Mouse (Mus musculus) cerebellum, adult 8-10 months (tissue): Measurements from ENCODE around the gene Cep131.

Experiments
- DNase-seq: peaks from one replicate; pipeline ENCODE4 v3.0.0; 2022

The Cep131 gene

DNA sequence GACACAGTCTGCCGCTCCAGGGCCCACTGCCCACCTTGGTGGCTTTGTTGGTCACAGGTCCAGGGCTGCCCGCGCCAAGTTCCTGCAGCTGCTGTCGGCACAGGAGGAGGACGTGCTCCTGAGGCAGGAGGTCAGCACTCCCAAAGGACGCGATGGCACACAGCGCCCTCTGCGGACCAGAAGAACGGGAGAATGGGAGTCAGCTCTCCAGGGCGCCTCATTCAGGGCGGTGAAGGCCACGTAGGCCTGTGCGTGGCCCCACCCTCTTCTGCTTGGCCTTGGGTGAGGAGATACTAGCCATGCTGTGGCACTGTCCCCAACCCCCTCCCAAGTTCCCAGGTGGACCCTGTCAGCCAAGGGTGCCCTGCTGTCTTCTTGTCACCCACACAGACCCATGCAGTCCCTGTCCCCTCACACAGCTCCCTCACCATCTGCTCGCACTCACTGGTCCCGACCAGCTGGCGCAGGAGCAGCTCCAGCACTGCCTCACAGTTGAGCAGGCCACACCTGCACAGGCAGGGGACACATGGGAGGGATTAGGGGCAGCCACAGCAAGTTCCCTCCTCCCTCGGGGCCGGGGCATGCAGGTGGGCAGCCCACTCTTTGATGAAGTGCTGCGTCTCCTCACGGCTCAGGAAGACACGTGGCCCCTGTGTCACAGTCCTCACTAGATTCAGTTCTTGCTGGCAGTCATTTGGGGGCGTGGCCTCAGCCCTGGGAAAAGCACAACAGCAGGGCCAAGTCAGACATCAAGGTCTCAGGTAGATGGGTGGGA lies 6.4 kb upstream of the Cep131 start:
- no peak for DNase-seq

DNA sequence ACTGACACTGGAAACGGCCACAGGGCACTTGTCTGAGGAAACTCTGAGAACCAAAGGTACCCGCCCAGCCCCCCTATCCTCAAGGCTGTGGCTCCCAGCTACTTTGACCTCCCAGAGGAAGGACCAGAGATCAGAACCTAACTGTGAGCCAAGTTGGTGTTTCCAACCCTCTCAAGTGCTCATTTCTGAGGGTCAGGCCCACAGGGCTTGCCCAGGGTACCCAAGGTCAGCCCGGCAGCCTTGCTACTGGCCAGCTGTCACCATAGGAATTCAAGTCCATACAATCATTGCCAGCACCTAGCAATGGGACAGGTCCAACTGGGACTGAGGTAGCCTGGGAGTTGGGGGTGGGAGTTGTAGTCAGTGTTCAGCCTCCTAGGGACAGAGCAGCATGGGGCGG lies 4.0 kb upstream of the Cep131 start:
- no peak for DNase-seq

DNA sequence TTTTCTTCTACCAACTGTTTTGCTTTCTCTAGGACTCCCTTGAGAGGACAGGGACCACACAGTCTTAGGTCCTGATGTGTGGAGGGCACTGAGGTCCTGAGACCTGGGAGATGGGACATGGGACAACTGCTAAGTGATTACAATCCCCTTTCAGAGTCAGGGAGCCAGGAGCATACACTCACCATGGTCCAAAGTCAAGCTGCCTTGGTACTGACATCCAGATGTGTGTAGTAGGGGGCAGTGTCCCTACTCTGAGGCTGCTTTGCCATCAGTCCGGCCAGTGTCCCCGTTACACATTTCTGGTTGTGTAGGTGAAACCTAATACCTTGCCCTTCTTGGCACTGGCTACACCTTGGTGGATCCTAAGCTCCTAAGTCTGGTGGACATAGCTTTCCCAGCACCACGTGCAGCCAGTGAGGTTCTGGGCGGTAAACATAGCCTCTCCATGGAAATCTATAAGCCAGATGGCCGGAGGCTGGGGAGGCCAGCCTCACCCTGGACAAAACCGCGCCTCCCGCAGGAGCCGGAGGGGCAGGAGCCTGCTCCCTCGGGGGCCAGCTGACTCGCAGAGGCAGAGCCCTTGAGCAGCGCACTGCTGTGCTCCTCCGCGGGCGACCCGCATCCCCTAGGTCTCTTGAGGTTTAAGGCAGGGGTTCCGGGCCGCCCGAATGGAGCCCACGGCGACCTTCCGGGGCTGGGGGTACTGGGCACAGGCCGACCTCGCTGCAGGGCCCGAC lies 568 bp downstream of the Cep131 start:
- DNase-seq, result peak; percentile 63

DNA sequence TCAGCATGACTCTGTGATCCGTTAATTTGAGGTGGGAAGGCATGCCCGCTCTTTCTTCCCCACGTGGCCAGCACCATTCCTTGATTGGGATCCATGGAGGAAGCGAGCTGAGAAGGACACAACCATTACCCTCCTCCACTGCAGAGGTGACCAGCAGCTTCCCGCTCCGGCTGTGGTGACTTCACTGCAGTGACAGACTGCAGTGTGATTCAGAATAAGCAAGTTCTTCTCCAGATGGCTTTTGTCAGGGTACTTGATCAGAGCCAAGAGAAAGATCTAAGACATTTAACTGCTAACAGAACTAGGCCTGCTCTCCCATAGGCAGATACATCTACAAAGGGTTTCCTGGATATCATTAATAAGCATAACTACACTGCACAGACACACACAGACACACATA lies 6.3 kb downstream of the Cep131 start:
- DNase-seq, result no peak

DNA sequence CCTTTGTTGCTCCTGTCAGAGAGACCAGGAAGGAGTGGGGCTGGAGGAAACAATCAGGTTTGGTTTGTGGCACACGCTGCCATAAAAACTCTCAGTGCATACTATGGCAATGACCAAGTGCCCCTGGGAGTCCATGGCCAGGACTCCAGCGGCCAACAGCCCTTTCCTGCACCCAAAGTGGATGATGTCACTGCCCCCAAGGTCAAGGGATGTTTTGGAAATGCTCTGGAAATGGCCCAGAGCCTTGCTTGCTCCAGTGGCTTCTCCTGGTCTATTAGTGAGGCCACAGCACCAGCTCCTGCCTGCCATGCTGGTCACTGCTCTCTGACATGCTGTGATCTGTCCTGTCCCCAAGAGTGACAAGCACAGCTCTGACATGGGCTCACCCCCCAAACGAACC lies 10.4 kb downstream of the Cep131 start:
- no peak for DNase-seq

DNA sequence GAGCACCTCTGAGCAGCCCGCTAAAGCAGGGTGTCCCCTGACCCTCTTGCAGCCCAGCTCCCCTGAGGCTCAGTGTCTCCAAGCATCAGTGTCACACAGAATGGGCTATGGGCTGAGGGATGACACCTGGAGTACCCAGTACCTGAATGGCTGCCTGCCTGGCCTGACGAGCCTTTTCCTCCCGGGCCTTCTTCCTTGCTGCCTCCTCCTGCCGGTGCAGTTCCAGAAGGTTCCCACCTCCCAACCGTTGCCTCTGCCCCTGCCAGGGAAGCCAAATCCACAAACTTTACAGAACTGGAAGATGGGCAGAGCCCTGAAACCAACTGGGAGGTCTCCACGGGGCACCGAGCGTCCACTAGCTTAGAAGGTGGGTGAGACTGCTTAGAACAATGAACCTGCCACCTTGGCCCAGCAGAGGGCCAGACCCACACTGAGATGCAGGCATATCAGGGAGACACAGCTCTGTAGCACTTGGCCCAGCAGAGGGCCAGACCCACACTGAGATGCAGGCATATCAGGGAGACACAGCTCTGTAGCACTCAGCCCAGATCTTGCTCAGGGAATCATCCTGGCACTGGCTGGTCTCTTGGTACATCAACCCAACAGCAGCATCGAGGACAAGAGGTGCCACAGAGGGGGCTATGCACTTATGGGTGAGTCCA lies 13.5 kb downstream of the Cep131 start:
- no peak for DNase-seq

DNA sequence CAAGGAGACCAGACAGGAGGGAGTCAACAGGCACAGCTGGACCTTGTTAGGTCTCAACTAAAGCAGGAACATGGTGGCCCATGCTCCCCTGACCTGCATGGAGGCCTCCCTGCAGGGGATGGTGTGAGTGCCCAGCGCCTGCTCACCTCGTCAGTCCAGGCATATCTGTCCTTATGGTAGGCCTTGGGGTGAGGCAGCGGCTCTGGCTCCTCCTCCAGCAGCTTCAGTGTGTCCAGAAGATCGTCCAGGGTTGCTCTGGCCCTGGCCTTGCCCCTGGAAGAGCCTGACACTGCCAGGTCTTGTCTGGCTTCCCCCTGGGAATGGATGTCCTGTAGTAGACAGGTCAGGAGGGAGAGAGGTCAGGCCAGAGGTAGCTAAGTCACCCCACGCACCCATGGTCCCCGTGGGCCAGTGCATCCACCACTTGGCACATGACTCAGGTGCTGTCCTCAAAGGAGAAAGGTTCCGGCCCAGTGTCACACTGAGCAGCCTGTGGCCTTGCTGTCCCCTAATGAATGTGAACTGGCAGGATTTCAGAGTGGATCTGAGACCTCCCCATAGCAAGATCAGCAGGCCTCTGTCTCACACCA lies 14.8 kb downstream of the Cep131 start:
- DNase-seq, result no peak

DNA sequence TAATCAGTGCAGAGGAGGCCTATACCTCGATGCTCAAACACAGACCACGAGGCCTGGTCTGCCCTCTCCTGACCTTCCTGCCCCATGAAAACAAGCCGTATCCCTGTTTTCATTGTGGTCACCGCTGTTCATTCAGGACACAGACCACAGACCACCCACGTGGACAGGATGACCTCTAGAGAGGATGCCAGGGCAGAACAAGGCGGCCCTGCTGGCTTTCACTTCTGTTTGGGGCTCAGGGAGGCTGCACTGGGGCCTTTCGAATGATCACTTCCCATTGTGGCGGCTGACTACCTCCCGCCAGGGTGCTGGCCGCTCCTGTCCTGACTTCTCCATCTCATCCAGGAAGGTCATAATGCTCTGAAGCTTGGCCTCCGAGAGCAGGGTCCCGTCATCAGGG lies 15.6 kb downstream of the Cep131 start:
- DNase-seq, result no peak

- DNase-seq, result no peak
These were observed 16.2 kb downstream of the Cep131 start for GRCm38 (mm10) chr11:120070286-120070930.

DNA sequence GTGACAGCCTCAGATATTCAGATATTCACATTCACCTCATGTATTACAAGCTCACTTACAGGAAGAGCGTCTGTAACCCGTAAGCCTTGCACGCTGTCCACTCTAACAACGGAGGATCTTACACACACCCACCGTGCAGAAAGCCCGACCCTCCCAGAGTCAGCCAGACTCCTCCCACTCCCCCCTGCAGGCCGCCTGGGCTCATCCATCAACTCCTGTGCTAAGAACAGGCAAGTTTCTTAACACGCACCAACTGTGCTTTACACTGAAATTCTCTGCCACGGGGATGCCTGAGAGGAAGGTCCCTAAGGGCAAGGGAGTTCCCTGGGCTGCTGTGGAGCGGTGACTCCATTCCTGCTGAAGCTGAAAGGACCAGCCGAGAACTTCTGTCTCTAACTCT lies 17.4 kb downstream of the Cep131 start:
- no peak for DNase-seq

DNA sequence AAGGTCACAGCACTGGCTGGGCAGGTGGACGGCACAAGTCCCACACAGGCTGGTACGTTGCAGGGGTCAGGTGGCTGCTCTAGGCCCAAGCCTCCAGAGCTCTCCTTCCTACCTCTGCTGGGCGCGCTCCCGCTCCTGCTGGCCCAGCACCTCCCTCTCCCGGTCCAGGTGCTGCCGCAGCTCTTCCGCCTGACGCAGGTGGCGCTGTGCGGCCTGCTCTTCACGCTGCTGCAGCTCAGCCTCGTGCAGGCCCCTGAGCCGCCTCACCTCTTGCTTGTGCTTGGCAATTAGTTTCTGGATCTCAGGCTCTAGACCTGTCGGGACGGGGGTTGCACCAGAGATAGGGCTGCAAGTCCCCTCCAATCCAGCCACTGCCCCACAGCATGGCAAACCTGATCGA lies 18.8 kb downstream of the Cep131 start:
- no peak for DNase-seq

DNA sequence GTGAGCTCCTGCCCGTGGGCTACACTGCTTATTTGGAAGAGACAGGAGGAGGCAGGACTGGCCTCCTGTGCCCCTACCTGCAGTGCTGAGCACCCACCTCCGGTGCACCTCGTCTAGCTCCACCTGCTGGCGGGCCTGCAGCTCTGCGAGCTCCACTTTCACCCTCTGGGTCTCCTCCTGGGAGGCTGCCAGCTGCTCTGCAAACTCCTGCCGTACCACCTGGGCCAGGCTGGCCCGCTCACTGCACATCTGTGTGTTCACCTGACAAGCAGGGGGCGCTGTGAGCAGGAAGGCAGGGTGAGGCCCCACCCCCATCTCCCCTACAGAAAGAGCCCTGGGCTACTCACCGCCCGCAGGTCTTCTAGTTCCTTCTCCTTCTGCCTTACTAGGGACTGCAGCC lies 21.3 kb downstream of the Cep131 start:
- peak; percentile 73 for DNase-seq

DNA sequence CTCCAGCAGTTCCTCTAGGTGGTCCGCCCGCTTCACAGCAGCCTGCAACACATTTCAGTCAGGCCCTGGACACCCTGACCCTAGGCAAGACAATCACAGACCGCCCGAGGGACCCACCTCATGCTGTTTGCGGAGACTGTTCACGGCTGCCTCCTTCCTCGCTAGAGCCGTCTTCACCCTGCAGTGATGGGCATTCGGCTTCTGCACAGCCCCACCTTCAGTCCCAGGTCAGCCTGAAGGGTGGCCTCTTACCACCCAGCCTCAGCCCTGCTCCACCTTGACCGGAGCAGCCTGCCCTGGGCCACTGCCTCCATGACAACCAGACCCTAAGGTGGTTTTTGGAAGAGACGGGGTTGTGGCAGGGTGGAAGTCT lies 22.0 kb downstream of the Cep131 start:
- no peak for DNase-seq

GRCm38 (mm10) chr11:120064006-120064667 lies 22.5 kb downstream of the Cep131 start:
- no peak for DNase-seq

DNA sequence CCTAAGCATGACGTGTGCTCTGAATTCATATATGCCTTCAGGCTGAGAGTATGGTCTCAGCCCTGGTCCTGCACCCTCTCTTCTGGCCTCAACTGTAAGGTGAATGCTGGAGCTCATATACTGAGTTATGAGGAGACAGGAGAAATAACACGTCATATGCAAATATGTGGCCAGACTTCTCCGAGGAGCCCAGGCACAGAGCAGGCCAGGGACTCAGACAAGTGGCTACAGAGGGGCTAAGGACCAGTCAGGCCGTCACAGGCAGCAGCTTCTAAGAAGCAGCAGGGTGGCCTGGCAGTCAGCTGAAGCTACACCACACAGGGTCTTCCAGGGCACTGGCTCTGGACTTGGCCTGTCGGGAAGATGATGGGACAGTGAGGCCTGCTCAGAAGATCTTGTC lies 23.3 kb downstream of the Cep131 start:
- DNase-seq, result no peak

DNA sequence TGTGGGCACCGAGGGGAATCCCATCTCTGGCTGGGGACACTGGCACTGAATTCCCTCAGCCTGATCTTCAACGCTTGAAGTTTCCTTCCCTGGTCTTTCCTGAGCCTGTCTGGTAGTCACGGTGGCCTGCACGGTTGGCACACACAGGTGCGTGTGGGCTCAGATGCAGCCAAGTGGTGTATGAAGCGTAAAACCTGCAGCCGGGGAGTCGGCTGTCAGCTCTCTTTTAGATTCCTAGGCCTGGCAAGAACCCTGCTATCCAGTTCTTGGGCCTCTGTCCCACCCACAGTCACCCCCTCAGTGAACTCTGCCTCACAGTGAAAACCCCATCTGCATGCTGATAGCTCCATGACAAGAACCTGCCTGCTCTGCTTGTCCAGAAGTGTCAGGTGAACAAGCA lies 26.0 kb downstream of the Cep131 start:
- no peak for DNase-seq

DNA sequence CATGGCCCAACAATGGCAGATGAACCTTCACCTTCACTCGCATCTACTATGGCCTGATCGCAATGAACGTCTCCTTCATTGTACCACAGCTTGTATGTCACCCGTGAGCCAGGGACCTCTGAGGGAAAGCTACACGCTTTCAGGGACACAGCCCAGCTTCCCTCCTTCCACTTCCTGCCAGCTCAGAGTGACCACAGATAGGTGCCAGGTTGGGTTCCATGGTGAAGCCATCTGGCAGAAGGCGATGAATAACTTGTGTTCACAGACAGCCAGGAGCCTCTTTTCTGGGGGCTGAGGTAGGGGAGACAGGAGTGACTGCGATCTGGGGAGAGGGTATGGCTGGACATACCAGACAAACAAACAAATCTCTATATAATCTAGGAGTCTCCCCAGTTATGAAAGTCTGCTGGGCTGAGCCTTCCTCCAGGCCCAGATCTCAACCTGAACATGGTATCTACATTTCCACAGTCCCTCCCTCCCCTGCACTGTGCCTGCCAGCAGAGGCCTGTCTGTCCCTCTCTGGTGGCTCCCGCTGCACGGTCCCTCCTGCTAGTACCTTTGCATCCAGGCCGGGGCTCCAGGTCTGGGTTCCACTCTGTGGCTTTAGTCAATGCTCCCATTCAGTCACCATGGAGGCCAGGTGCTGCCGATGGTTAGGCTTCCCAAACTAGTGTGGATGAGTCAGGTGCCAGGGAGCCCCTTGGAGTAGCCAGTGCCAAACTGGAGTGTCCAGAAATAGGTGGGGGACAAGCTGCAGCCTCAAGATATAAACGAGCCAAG lies 30.5 kb downstream of the Cep131 start:
- no peak for DNase-seq

GRCm38 (mm10) chr11:120053846-120054245 lies 32.8 kb downstream of the Cep131 start:
- no peak for DNase-seq

DNA sequence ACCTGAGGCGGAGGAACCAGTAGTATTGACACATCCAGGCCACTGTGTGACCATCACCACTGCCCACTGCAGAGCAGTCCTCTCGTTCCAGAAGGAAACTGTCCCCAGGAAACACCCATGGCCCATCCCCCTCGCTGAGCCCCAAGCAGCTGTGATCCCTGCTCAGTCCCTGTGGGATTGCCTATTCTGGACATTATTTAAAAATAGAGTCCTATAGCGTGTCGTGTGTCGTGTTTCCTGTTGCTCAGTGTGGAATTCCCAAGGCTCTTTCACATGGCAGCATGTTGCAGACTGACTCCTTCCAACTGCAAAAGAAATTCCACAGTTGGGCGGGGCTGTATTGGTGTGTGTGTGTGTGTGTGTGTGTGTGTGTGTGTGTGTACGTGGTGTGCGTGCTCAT lies 34.4 kb downstream of the Cep131 start:
- DNase-seq, result no peak

DNA sequence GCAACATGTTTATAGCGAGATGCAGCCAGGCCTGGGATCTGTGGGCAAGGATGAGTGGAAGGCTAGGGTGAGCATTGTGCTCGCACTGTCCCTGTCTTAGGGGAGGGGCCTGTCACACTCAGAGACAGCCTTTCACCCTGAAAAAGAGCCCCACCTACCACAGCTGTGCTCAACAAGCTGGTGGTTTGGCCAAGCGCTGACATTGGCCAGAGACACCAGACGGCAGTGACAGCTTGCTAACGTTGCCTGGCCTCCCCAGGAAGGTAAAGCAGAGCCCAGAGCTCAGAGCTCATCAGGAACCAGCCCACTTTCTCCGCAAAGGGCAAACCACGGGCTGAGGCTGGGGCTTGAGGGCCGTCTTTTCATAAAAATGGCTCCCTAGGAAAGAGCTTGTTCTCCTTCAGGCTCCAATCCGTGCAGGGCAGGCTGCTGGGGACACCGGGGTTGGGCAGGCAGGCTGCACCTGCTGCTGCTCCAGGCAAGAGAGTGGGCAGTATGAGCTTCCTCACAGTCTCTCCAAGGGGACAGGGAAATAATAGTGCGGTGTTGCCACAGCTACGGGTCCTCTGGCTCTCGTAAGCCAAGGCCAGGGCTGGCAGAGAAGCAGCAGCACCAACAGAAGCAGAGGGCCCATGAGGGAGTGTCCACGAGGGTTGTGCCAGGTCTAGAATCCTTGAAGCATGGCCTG lies 35.4 kb downstream of the Cep131 start:
- no peak for DNase-seq

GRCm38 (mm10) chr11:120049067-120049466 lies 37.6 kb downstream of the Cep131 start:
- no peak for DNase-seq
